ENCODE assay signal across 19 mouse cellular contexts in genomic region chr11:106822491-106822890, GRCm38 (mm10).
"Had no signal": no experiment of that assay in that cellular context is flagged by ENCODE, and none has a peak within 500 bp of the region (broad histone marks: within the 10 kb centered on the region; RNA-seq: fewer than 3 reads in every experiment).

No protein-coding gene starts in this region.

- H3K4me2 ChIP-seq: kidney, embryonic 15.5 days; limb, embryonic 13.5 days; liver, embryonic 13.5 days; midbrain, embryonic 12.5 days; midbrain, embryonic 15.5 days; neural tube, embryonic 12.5 days; neural tube, embryonic 15.5 days; stomach, embryonic 15.5 days had no signal

- H3K27me3 ChIP-seq: kidney, embryonic 15.5 days; limb, embryonic 13.5 days; liver, embryonic 13.5 days; midbrain, embryonic 12.5 days; midbrain, embryonic 15.5 days; neural tube, embryonic 12.5 days; neural tube, embryonic 15.5 days; stomach, embryonic 15.5 days had no signal

- H3K9ac ChIP-seq: kidney, embryonic 15.5 days; limb, embryonic 13.5 days; liver, embryonic 13.5 days; midbrain, embryonic 12.5 days; midbrain, embryonic 15.5 days; neural tube, embryonic 12.5 days; neural tube, embryonic 15.5 days; stomach, embryonic 15.5 days had no signal

- H3K9me3 ChIP-seq: kidney, embryonic 15.5 days; limb, embryonic 10.5 days; limb, embryonic 13.5 days; liver, embryonic 13.5 days; midbrain, embryonic 12.5 days; midbrain, embryonic 15.5 days; neural tube, embryonic 12.5 days; neural tube, embryonic 15.5 days; stomach, embryonic 15.5 days had no signal

- H3K4me3 ChIP-seq: kidney, embryonic 15.5 days; limb, embryonic 10.5 days; limb, embryonic 13.5 days; liver, embryonic 13.5 days; midbrain, embryonic 12.5 days; midbrain, embryonic 15.5 days; neural tube, embryonic 12.5 days; neural tube, embryonic 15.5 days; stomach, embryonic 15.5 days had no signal

- ATAC-seq: midbrain, embryonic 15.5 days had no signal

- DNase-seq: kidney, adult 8-10 months; kidney, postnatal 14 days; kidney, postnatal 4 days; liver; liver, embryonic 13.5 days; lung, adult 2 months; lung, postnatal 14 days; lung, postnatal 4 days; right cerebral cortex, postnatal 14 days; right cerebral cortex, postnatal 4 days; thymus, postnatal 25 days had no signal

- H3K27ac ChIP-seq: kidney, embryonic 15.5 days; limb, embryonic 10.5 days; limb, embryonic 13.5 days; liver, embryonic 13.5 days; midbrain, embryonic 12.5 days; midbrain, embryonic 15.5 days; neural tube, embryonic 12.5 days; neural tube, embryonic 15.5 days; stomach, embryonic 15.5 days had no signal

- H3K4me1 ChIP-seq: limb, embryonic 10.5 days; liver, embryonic 13.5 days; midbrain, embryonic 12.5 days; neural tube, embryonic 12.5 days; stomach, embryonic 15.5 days had no signal
